Mouse (Mus musculus) T-helper 2 cell (primary cell): ENCODE measurements around the gene Trnp1.

ENCODE experiments used
- in situ Hi-C: fragments of 300-600 bp; cut with MboI, MseI; formaldehyde crosslinking; loops from one replicate; pipeline ENCODE4 v1.15.1; 2025; ENCODE audit warnings: high pct_unique_total_duplicates

Trnp1 gene

DNA sequence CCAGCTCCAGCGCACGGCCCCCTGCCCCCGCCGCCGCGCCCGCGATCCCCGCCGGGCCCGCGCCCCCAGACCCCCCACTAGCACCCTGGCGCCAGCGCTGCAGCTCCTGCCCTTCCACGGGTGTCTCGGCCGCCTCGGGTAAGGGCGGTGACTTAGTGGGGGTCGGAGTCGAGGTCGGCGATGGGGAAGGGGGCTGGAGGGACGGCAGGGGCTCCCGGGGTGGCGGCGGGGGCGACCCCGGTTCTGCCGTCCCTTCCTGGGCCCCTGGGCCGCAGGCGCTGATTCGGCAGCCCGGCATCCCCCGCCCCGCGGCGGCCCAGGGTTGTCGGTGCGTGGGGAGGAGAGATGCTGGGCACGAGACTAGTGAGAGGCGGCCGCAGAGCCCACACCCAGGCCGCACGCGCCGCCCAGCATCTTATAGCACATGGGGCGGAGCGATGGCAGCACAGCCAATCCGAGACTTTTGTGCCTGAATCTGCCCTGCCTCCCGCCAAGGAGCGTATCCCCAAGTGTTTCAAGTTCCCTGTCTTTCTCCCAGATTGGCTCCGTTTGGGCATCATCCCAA lies at the start of gene Trnp1:
Trnp1 (minus strand) TSS at position 391 of the 565 bp plus-strand sequence.
- in situ Hi-C loops: no loop called here

DNA sequence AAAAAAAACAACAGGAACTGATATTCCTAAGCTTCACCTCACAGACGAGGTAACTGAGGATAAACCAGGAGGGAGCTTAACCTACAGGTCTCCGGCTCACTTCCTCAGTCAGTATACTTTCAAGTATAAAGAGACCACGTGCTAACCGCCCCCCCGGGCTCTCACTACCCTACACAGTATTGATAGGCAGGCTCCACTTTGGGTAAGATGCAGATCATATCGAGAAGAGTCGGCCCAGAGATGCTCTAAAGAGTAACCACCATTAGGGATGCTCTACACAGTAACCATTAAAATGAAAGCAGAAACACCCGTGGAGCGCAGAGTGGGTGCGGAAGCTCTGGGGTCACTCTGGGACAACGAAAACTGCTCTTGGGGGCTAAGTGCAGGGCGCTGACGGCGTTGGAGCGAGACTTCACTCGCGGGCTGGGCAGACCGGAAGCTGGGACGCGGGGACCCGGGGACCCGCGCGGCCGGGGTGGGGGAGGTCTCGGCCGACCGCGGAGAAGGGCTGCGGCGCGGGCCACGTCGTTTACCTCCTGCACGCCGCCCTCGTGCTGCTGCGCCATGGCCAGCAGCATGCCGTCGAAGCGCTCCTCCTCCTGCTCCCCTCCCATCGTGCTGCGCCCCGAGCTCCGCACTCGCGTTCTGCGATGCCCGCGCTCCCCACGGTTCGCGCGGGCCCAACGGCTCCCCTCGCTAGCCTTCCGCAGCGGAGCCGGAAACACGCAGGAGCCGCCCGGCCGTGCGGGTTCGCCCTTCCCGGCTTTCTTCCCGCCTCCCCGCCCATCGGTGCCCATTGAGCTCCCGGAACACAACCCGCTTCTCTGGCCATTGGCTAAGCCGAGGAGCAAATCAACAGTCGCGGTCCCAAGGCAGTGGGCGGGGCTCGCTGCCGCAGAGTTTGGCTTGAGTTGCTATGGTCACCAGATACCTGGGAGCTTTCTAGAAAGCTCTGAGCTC lies 47.2 kb upstream of the Trnp1 start, which contains the start of gene Nudc:
Nudc (minus strand) TSS at position 725 of the 960 bp plus-strand sequence.
- in situ Hi-C loops: no loop called here

DNA sequence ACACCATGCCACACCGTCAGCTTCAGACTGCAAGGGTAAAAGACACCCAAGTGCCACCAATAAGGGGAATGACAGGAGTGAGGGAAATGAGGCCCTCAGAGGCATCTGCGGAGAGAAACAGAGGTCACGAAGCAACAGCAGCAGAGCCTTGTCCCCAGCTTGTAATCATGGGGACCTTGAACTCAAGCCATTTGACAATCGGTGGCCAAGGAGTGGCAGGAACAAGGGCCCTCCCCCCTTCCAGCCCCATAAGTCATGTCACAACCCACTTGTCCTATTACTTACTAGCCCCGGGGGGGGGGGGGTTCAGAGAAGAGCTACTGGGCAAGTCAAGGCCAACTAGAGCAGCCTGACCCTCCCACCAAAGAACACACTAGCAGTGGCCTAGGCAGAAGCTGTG lies 38.3 kb upstream of the Trnp1 start:
- in situ Hi-C loops: no loop called here

DNA sequence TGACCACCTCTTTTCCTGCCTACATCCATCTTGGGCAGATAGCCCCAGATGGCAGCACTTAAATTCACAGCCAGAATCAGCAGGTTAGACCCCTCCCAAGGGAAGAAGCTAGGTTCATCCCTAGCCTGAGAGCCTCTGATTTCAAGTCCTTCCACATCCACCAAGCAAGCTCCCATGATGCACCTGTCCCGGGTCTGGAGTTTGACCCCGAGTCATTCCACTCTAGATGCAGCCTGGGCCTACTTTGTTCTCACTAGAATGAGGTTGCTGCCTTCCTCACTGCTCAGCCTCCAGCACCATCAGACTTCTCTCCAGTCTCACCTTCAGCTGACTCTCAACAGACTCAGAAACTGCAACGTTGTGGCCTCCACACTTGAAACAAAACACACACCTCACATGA lies 37.7 kb upstream of the Trnp1 start:
- in situ Hi-C loops: no loop called here

DNA sequence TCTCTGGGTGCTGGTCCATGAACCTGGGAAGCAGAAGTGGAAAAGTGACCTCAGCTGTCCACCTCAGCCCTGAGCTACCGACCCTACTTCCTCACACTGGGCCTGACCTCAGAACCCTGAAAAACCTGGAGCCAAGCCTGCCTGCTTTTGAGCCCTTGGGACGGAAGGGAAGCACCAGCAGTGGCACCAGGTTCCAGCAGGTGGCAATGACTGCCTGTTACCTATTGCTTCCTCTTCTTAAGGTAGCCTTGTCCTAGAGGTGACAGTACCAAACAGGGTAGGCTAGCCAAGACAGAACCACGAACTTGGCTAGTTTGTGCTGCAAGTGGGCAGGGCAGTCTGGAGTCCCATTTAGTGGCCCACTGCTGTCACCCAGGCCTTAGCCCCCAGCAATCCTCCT lies 34.4 kb upstream of the Trnp1 start:
- in situ Hi-C loops: no loop called here

DNA sequence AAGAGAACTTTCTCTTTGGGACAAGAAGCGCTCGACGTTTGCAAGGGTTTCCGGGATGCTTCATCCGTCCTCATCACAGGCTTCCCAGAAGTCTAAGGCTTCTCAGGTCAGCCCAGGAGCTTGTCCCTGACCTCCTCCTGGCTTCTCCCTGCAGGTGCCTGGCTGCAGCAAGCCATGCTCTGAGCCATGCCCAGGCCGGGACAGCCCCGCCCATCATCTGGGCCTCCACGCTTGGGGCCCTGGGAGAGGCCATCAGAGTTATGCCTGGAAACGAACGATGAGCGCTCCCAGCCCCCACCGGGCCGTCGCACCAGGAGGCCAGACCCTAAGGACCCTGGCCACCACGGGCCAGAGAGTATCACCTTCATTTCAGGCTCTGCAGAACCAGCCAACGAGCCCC lies 29.4 kb upstream of the Trnp1 start:
- in situ Hi-C loops: no loop called here

DNA sequence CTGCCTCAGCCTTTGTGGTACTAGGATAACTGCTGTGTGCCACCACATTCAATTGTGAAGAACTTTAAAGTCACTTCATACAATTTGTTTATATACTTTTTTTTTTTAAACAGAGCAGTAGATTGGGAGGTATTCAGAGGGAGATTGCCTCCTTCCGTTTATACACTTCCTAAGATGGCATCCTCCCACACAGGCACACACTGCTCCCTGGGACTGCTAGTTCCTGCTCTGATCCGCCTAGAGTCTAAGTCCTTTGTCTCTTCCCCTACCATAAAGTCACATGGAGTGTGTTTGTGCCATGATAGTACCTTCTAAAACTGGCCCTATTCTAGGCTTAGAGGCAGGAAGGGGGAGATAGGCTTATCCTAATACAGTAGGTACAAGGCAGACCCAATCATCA lies 23.2 kb upstream of the Trnp1 start:
- in situ Hi-C loops: no loop called here

DNA sequence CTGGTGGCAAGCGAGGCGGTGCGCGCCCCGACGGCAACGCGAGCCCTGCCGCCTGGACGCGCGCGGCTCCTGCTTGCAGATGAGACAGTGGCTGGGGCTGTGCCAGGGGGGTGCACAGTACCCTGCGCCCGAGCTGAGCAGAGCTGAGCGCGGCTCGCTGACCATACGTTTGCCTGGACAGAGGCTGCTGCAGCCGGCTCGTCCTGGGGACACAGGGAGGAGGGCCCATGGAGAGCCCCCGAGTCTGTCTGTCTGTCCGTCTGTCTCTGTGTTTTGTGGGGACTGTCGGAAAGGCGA lies 21.0 kb upstream of the Trnp1 start:
- in situ Hi-C loops: loop anchor here (10.0 kb wide), 1 partner anchor 1655 kb away; no protein-coding TSS in a partner anchor

DNA sequence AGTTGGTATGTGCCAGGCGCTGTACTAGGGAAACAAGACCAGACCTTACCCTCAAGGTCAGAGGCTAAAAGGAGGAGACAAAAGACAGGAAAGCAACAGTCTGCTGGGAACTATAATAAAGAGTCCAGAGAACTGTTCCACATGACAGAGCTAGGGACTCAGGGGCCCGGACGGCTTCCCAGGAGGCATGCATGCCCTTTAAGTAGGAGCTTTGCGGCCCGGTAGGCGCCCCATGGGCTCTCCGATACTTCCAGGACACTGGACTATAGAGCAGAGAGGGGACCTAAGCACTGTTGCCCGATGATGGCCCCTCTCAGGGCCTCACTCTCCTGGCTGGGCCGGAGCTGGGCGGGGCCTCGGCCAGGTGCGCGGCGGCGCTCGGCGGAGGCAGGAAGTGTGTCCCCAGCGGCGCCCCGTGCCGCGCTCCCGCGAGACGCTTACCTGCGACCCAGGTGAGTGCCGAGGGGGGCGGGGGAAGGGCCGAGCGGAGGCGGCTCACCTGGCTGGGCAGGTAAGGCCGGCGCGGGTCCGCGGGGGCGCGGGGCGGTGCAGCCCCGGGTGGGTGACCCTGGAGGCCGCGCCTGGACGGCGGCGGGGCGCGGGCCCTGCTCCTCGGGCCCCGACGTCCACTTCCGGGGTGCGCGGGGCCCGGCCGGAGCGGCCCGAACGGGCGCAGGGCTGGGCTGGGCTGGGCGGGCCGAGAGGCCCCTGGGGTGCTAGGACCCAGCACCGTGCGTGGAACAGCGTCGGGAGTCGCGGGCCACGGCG lies 20.4 kb upstream of the Trnp1 start, which contains the start of gene Kdf1:
Kdf1 (plus strand) TSS at position 363 of the 768 bp plus-strand sequence.
- in situ Hi-C loops: loop anchor here (10.0 kb wide), 1 partner anchor 1656 kb away; no protein-coding TSS in a partner anchor

DNA sequence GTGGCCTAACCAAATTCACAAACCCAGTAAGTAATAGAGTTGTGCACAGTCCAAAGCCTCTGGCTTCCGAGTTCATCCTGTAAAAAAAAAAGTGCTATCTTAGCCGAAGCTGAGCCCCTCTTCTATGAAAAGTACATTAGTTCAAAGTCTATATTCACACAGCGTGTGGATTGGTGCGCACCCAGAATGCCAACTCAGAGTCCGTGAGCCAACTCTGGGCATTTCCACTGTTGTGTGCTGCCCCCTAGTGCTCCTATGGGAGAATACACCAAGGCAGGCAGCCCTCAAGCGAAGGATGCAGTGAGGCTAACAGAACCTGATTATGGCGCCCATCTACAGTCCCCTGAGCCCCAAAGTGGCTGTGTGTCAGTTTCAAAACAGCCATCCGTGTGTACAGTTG lies 14.6 kb upstream of the Trnp1 start:
- in situ Hi-C loops: loop anchor here (10.0 kb wide), 1 partner anchor 1662 kb away; no protein-coding TSS in a partner anchor

DNA sequence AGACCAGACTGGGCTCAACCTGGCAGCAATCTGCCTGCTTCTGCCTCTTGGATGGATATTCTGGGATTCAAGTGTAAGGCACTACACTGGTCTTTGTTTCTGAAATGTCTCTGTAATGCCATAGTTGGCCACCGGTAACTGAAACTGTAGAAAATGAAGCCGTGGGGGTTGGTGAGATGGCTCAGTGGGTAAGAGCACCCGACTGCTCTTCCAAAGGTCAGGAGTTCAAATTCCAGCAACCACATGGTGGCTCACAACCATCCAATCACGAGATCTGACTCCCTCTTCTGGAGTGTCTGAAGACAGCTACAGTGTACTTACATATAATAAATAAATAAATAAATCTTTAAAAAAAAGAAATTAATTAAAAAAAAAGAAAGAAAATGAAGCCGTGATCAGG lies 14.2 kb upstream of the Trnp1 start:
- in situ Hi-C loops: loop anchor here (10.0 kb wide), 1 partner anchor 1662 kb away; no protein-coding TSS in a partner anchor

DNA sequence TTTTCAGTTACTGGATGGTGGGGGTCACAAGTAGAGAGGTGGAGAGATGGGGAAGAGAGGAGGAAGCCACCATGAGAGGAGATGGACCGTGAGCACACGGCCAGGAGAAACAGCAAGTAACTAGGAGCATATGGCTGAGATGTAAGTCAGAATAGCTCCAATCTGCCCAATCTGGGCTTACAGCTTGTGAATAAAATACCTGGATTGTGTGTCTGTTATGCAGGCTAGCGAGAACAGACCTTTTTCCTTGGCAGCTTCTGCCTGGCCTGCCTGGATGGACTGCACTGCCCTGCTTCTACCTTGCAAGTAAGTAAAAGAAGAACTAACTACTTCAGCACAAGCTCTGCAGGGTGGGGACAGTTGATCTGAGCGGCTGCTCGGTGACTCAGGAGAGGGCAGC lies 12.7 kb upstream of the Trnp1 start:
- in situ Hi-C loops: loop anchor here (10.0 kb wide), 1 partner anchor 1664 kb away; no protein-coding TSS in a partner anchor

DNA sequence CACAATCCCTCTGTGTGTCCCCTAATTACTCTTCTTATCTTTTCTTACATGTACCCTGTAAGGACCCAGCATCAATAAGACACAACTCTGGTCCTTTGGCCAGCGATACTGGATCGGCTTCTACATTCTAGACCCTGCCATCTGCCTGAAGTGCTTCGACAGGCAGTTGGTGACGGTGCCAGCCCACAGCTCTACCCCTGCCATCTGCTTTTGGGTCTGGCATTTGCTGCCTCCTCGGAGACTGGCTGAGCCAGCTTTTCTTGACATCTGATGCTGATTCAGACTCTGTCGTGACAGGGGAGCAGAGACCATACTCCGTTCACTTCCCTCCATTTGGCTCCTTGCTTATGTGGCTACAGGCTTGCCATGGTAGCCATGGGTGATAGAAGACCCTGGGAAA lies 10.6 kb upstream of the Trnp1 start:
- in situ Hi-C loops: no loop called here

DNA sequence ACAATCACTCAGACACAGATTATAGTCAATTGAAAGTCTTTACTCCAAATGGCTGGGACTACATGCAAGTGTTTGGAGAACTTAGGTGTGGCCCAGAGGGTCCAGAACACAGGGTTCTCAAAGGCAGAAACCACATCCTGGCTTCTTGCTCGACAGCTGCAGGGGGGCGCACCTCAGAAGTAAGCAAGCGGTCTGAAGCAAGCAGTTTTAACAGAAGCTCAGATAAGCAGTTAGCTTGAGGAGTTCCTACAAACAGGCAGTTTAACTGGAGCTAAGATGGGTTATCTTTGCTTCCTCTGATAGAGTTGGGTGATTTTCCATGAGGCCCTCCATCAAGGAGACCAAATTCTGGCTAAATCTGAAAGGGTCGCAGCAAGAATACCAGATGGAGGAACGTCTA lies 8.2 kb upstream of the Trnp1 start:
- in situ Hi-C loops: no loop called here

DNA sequence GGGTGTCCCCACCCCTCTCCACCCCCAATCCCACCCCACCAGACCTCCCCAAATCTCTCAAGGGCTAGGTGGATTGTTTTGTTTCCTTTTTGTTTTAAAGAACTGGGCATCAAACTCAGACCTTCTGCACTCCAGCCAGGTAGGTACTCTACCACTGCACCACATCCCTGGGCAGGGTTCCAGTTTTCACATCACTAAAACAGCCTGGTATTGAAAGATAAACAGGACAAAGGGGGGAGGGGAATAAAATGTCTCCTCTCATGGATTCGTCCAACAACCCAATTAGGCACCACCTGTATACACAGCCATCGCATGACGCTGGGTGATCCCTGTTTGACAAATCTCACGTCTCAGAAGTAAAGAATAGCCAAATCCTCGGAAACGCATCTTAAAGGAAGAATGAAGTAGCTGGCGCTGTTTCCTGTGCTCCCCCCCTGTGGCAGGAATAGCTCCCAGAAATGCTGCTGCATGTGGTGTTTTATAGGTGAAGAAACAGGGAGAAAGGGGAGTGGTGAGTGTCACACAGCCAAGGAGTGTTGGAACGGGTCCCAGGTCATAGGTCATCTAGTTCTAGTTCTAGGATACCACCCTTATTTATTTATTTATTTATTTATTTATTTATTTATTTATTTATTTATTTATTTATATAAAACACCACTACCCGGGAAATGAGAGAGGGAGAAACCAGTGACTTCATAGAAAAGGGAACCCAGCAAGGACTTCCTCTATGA lies 6.6 kb upstream of the Trnp1 start:
- in situ Hi-C loops: no loop called here

DNA sequence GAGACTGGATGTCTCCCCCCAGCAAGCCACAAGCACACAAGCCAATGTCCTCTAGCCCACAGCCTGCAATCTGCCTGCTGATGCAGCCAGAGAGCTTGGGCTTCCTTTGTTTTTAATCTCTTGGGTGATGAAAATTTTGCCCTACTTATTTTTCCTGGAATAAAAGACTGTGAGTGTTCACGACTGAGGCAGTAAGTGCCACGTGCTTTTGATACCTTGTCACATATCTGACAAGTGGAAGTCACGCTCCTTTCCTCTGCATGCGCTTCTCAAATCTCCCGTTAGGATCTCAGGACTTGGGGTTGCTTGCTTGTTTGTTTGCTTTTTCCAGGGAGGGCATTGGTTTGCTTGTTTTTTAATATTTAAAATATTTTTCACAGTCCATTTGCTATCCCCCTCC lies 6.0 kb upstream of the Trnp1 start:
- in situ Hi-C loops: no loop called here

DNA sequence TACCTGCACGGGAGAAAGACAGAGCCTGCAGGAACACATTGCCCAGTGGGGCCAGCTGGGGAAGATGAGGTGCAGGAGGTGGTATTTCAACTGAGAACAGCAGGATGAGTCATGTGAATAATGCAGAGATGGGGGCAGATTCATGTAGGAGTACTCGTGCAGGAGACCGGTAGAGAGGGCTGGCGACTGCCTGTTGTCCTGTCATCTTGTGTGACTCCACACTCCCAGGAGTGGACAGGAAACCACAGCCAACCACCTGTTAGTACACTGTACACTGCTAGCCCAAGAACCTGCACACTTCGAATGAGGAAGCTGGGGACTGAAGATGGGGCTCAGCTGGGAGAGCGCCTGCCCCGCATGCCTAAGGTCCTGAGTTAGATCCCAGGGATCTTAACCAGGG lies 3.2 kb upstream of the Trnp1 start:
- in situ Hi-C loops: no loop called here

DNA sequence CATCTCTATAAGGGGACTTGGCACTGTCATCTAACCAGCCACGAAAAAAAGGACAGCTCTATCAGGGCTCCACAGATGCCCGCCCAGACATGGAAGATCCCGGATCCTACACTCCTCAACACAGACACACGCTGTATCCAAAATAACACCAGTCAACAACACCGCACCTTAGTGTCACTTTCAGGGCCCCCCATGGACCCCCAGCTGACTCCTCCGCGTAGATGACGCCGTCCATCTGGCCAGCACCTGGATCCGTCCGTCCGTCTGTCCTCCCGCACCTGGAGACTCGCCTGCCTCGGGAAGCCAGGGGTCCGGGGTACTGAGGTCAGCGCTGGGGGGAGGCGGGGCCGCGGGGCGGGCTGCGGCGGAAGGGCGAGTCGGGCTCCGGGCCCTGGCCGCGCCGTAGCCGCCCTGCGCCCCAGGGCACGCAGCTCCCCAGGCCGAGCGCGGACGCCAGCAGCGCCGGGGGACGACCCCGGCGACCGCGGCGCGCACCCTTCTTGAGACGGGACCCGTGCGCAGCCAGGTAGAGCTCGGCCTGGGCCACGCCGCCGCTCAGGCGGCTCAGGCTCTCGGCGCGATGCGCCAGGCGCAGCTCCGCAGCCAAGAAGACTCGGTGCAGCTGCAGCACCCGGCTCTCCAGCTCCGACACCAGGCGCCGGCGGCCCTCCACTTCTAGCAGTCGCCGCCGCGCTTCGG lies 740 bp downstream of the Trnp1 start:
- in situ Hi-C loops: no loop called here

DNA sequence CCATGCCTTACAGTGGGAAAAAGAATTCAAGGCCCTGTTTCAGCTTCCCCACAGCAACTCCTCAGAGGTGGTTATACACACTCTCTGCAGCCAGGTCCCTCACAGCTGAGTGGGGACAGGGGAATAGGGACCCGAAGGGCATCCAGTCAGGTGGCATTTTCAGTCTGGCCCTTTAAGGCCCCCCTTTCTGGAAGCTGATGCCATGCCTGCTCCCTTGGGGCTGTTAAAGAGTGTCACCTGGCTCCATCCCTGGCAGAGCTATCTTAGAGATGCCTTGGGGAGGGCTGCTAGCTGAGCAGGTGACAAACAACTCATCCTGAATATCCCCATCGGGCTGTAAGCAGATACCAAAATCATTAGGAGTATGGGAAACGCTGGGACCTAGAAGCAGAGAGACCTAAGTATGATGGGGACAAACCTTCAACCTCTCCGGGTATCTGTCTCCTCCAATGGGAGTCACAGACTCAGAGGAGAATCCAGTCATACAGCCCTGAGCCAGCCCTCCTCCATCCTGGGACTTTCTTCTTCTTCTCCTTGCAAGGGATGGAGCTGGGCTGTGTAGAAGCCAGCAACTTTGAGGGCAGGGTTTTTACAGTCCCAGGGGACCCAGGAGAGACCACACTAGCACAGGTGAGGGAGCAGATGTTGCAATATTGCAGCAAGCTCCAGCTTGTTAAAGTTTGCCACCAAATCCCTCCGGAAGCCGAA lies 1.5 kb downstream of the Trnp1 start:
- in situ Hi-C loops: no loop called here

DNA sequence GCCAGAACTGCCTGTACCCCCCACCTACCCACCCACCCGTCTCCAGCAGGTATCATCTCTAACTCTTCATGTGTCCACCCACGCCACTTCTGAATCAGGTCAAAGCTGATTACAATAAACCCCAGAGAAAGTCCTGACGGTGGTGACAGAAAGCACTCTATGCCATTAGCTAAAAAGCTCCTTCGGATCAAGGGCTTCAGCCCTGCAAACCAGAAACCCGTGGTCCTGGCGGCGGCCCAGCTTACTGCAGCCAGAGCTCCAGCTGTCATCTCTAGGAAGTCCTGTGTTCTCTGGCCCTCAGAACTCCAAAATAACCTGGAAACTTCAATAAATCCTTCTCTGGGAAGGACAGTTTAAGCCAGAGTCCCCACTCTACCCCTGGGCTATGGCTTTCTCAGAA lies 2.6 kb downstream of the Trnp1 start:
- in situ Hi-C loops: no loop called here
